Mouse (Mus musculus) liver, postnatal 0 days (tissue): Measurements from ENCODE around the gene Sdr42e1. TPM values are rescaled to one million over a fixed set of nuclear protein-coding genes. Genes with fewer than 3 reads are reported as not detected.

Source experiments
- ATAC-seq: fragments of 200-750 bp; cut with Nextera tagmentation; 2 replicates; pipeline ENCODE4 v1.8.0; 2017; ENCODE audit warnings: mild to moderate bottlenecking, moderate library complexity
- DNase-seq: peaks from one replicate; pipeline ENCODE4 v3.0.0-alpha.2; 2016
- H3K27ac ChIP-seq: fragments of 300-500 bp; sonication (generic); 2 replicates; pipeline ENCODE4 v1.5.1; 2014; ENCODE audit warnings: antibody characterized with exemption, moderate library complexity, mild to moderate bottlenecking, low read depth
- H3K27me3 ChIP-seq: fragments of 300-500 bp; sonication (generic); 2 replicates; pipeline ENCODE4 v1.6.1; 2014; ENCODE audit warnings: low read length, control low read depth, mixed read lengths; ENCODE audit not compliant: insufficient read depth
- H3K36me3 ChIP-seq: fragments of 300-500 bp; sonication (generic); replicated peaks from 2 replicates; pipeline ENCODE4 v1.6.1; 2014; ENCODE audit warnings: mild to moderate bottlenecking, control low read depth, low read length, moderate library complexity, mixed read lengths; ENCODE audit not compliant: insufficient read depth
- H3K4me1 ChIP-seq: fragments of 300-500 bp; sonication (generic); 2 replicates; pipeline ENCODE4 v1.6.1; 2014; ENCODE audit warnings: antibody characterized with exemption, mild to moderate bottlenecking, control low read depth; ENCODE audit not compliant: insufficient read depth
- H3K4me2 ChIP-seq: fragments of 300-500 bp; sonication (generic); 2 replicates; pipeline ENCODE4 v1.6.1; 2014; ENCODE audit warnings: low read depth, mild to moderate bottlenecking, low read length, moderate library complexity, mixed read lengths
- H3K4me3 ChIP-seq: fragments of 300-500 bp; sonication (generic); 2 replicates; pipeline ENCODE4 v1.5.1; 2014; ENCODE audit warnings: low read depth, low read length
- H3K9ac ChIP-seq: fragments of 300-500 bp; sonication (generic); replicated peaks from 2 replicates; pipeline ENCODE4 v1.6.1; 2014; ENCODE audit warnings: mild to moderate bottlenecking, moderate library complexity
- H3K9me3 ChIP-seq: fragments of 300-500 bp; sonication (generic); 2 replicates; pipeline ENCODE4 v1.6.1; 2016; ENCODE audit warnings: mild to moderate bottlenecking, control low read depth, low read length, mixed read lengths
- CTCF ChIP-seq: sonication (generic); IDR thresholded peaks from 2 replicates; pipeline ENCODE4 v1.5.1; 2016; ENCODE audit warnings: antibody characterized with exemption, low read depth
- EP300 ChIP-seq: IDR thresholded peaks from 2 replicates; pipeline ENCODE4 v1.6.1; 2016; ENCODE audit warnings: antibody characterized with exemption, low read depth, mild to moderate bottlenecking
- WGBS: fragments of 180-500 bp; shearing (Covaris S2); extraction: QIAGEN DNeasy Blood & Tissue Kit; methylation state at CpG from one replicate; pipeline ENCODE4 v1.1.7; 2014; ENCODE audit not compliant: insufficient replicate concordance; 5-methylcytosine and 5-hydroxymethylcytosine counted together
- polyA plus RNA-seq: library from polyadenylated mRNA; unstranded; fragments of >200 nt; fragmentation: Nextera tagmentation; extraction: Ambion mirVana; gene quantifications from 2 replicates; pipeline ENCODE4 v1.2.1, GENCODE M21; 2015

Gene Sdr42e1
- 12.6 and 12.8 TPM in 2 replicates for polyA plus RNA-seq

DNA sequence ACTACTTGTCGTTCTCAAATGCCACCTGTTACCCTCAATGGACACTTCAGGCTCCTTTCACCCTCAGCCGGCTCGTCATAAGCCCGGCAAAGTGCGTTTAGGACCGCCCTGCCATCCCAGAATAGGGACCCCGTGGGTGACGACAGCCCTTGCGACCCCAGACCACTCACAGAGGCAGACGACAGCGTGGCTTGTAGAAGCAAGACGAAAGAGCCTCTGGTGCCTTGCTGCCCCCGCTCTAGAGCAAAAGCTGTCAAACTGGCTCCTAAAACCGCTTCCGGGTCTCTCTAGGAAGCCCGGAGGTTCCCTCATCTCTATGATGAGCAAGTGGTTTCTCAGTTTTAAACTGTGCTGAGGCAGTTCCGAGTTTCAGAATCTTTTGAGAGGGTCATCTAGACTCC lies at the start of gene Sdr42e1:
TSS of gene Sdr42e1 (minus strand) at position 260 of the 401 bp plus-strand sequence.
- H3K9ac ChIP-seq, result peak within 1 kb of the TSS; percentile 71
- 11% methylated on average over 17 of the region's 17 CpGs for WGBS
- peak within 1 kb of the TSS; percentile 51 for H3K4me3 ChIP-seq
- no peaks in the 10 kb centered on the region for H3K36me3 ChIP-seq
- DNase-seq (peak; percentile 72), ATAC-seq (no peak)
- H3K27me3 ChIP-seq, result no peaks in the 10 kb centered on the region
- TF ChIP-seq EP300, result no peak
- no peak for TF ChIP-seq CTCF
- H3K9me3 ChIP-seq, result no peaks in the 10 kb centered on the region
- H3K27ac ChIP-seq, result peak within 1 kb of the TSS; percentile 86
- H3K4me1 ChIP-seq, result peaks cover 17% of the 10 kb centered on the region
- H3K4me2 ChIP-seq, result peak within 1 kb of the TSS; percentile 81

DNA sequence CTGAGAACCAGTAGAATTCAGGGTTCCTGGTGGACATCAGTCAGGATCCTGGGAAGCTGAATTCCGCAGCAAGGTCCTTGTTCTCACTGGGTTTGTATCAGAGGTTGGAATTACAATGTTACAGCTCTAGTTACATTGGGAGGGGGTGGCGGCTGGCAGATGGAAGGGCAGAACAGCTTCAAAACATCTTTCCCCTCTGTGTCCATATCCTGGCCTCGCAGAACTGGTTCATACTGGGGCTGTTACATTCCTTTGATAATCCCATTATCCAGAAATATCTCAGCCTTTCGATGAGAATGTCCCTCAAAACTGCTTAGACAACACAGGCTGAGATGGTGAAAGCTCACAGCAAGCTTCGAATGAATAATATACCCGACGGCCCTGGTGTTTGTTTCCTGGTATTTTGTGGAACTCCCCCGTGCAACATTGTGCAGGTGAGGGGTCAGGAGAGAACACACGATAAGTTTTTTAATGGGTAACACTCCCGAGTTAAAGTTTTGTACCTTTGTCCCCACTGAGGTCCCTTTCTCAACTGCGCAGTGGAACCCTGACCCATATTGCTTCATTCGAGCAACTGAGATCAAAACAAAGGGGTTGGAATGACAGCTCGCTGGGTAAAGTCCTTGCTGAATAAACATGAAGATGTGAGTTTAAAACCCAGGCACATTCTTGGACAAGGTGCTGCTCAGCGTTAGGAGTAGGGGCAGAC lies 44.8 kb upstream of the Sdr42e1 start:
- Histone ChIP-seq H3K9me3 (0 out of 2 replicates have a peak, but pooled peaks cover 2% of the 10 kb centered on the region), H3K9ac (no peak overlapping the region), H3K4me1 (peaks cover 6% of the 10 kb centered on the region; the same call in 1 of the 2 replicates), H3K4me2 (no peak overlapping the region), H3K27ac (peak overlapping the region; percentile 93), H3K4me3 (no peak overlapping the region), H3K36me3 (no peaks in the 10 kb centered on the region), H3K27me3 (no peaks in the 10 kb centered on the region)
- peak; percentile 98 for ATAC-seq
- WGBS, result 52% methylated on average over 14 of the region's 14 CpGs
- DNase-seq, result peak; percentile 54
- no peak for TF ChIP-seq CTCF
- TF ChIP-seq EP300, result peak; percentile 85

DNA sequence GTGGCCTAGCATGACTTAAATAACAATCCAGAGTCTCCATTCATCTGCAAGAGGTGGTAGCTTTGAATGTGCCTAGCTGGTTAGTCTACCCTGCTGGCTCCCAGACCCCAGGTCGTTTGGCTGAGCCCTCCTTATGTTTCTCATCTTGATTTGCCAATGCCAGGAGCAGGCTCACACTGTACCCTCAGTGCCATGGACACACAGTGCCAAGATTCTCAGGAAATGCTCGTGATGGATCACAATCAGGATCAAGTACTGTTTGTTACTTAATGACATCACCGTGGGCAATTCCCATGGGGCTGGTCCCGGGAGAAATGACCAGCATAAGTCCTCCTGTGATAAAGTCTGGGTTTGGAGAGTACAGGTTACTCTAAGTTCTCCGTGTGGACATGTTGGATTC lies 42.4 kb upstream of the Sdr42e1 start:
- no peaks in the 10 kb centered on the region; the same call in 1 of the 2 replicates for H3K36me3 ChIP-seq
- no peak overlapping the region for H3K4me3 ChIP-seq
- ATAC-seq (no peak), DNase-seq (no peak)
- 0 out of 2 replicates have a peak, but pooled peaks cover 2% of the 10 kb centered on the region for H3K9me3 ChIP-seq
- no peak for TF ChIP-seq EP300
- no peak for TF ChIP-seq CTCF
- peak overlapping the region; percentile 93 for H3K27ac ChIP-seq
- H3K9ac ChIP-seq, result no peak overlapping the region
- H3K4me1 ChIP-seq, result peaks cover 6% of the 10 kb centered on the region; the same call in 1 of the 2 replicates
- H3K4me2 ChIP-seq, result no peak overlapping the region
- no peaks in the 10 kb centered on the region for H3K27me3 ChIP-seq
- 66% methylated on average over 5 of the region's 5 CpGs for WGBS

DNA sequence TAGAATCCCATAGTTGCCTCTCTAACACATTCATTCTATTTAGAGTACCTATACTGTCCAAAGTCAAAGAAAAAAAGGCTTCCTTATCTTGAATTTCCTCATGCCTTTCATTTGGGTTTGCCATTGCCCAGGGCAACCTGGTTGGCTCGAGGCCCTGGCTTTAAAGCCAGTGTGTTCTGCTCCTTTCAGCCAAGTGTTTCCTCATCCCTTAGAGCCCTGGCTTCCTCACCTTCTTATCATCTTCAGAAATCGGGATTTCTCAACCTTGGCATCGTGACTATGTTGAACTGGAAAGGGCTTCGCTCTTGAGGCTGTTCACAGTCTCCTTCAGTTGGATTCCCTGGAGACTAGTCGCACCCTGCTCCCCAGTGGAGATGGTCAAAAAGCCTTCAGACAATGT lies 41.1 kb upstream of the Sdr42e1 start:
- TF ChIP-seq CTCF (no peak), EP300 (no peak)
- Histone ChIP-seq H3K4me3 (no peak overlapping the region), H3K4me1 (peaks cover 4% of the 10 kb centered on the region; the same call in 1 of the 2 replicates), H3K27me3 (no peaks in the 10 kb centered on the region), H3K27ac (no peak overlapping the region), H3K4me2 (no peak overlapping the region), H3K9me3 (0 out of 2 replicates have a peak, but pooled peaks cover 2% of the 10 kb centered on the region), H3K9ac (no peak overlapping the region), H3K36me3 (no peaks in the 10 kb centered on the region; the same call in 1 of the 2 replicates)
- 77% methylated on average over 5 of the region's 5 CpGs for WGBS
- ATAC-seq (no peak), DNase-seq (no peak)

DNA sequence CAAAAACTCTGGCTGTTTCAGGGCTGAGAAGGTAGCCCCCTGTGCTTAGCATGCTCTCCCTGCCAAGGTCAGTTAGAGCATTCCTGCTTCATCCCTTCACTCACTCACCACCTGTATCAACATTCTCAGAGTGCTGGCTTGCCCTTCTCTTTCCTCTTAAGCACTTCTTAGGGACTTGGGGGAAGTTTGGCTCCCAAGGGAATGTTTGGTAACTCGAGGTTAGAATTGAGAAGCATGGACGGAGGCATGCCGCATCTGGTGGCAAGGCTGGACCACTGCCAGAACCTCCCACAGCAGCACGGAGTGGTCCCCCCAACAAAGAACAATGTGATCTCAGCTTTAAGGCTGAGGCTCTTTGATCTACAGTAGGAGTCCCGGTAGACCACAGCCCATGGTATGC lies 38.7 kb upstream of the Sdr42e1 start:
- no peak for DNase-seq
- no peak overlapping the region for H3K4me3 ChIP-seq
- H3K27ac ChIP-seq, result no peak overlapping the region

DNA sequence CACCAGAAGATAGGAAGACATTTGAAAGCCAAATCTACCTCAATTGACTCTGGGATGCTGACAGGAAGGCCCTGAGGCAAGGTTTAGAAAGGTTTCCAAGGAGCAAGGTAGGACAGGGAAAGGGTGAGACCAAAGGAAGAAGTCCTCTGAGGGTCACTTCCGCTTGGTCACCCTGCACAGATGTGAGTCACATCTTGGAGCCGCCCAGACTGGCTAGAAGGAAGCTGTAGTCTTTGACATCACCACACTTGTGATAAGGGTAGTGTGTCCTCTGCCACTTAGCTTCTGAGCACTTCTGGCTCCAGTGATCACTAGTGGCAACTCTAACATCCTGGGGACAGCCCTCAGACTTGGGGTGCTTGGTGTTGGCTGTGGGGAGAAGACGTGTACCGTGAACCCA lies 32.7 kb upstream of the Sdr42e1 start:
- TF ChIP-seq CTCF (no peak), EP300 (no peak)
- 80% methylated on average over 4 of the region's 4 CpGs for WGBS
- no peak overlapping the region for H3K9ac ChIP-seq
- H3K27me3 ChIP-seq, result no peaks in the 10 kb centered on the region
- no peak overlapping the region for H3K4me3 ChIP-seq
- peak overlapping the region; percentile 24; the same call in 1 of the 2 replicates for H3K4me2 ChIP-seq
- peak overlapping the region; percentile 41 for H3K27ac ChIP-seq
- no peaks in the 10 kb centered on the region for H3K36me3 ChIP-seq
- DNase-seq (no peak), ATAC-seq (no peak)
- no peaks in the 10 kb centered on the region for H3K9me3 ChIP-seq
- H3K4me1 ChIP-seq, result no peaks in the 10 kb centered on the region; the same call in 1 of the 2 replicates

More for the DNA sequence above, 38.7 kb upstream of the Sdr42e1 start:
- H3K9ac ChIP-seq, result no peak overlapping the region
- 75% methylated on average over 5 of the region's 5 CpGs for WGBS
- no peaks in the 10 kb centered on the region for H3K27me3 ChIP-seq
- H3K36me3 ChIP-seq, result no peaks in the 10 kb centered on the region; the same call in 1 of the 2 replicates
- H3K4me2 ChIP-seq, result no peak overlapping the region
- TF ChIP-seq EP300 (no peak), CTCF (no peak)
- peaks cover 2% of the 10 kb centered on the region; the same call in 1 of the 2 replicates for H3K4me1 ChIP-seq
- H3K9me3 ChIP-seq, result 0 out of 2 replicates have a peak, but pooled peaks cover 2% of the 10 kb centered on the region
- no peak for ATAC-seq
